Mouse (Mus musculus) cerebellum, adult 11 months (tissue): ENCODE measurements around the gene Srm.

Experiments used
- DNase-seq: peaks from one replicate; pipeline ENCODE4 v3.0.0; 2022

Srm gene

DNA sequence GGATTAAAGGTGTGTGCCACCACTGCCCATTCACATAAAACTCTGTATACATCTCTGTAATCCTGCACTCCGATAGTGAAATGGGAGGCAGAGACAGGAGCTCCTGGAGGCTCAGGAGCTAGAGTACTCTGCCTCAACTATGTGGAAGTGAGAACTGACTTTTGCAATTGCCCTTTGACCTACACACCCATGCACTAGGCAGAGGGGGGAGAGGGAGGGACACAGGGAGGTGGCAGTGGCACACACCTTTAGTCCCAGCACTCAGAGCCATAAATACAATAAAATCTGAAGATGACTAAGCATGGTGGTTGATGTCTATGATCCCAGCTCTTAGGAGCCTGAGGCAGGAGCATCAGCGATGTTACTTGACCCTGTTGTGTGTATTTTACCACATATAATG is 48.2 kb downstream of the Srm start:
- DNase-seq, result no peak

DNA sequence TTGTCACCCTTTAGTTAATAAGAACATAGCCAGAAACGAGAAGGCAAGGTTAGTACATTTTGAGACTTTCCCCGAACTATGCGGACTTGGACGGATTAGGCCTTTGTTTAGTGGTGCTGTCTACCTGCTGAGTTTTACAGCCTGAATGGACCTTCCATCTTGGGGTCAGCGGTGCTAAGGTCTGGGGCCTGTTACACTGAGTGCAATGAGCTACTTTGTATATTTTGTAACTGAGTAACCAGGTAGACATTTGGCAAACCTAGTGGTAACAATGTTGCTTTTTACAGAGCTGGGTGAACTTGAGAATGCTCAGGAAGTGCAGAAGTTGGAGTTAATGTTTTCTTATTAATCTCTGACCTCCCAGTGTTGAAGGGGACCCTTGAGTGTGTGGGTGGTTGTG is 49.8 kb downstream of the Srm start:
- no peak for DNase-seq

DNA sequence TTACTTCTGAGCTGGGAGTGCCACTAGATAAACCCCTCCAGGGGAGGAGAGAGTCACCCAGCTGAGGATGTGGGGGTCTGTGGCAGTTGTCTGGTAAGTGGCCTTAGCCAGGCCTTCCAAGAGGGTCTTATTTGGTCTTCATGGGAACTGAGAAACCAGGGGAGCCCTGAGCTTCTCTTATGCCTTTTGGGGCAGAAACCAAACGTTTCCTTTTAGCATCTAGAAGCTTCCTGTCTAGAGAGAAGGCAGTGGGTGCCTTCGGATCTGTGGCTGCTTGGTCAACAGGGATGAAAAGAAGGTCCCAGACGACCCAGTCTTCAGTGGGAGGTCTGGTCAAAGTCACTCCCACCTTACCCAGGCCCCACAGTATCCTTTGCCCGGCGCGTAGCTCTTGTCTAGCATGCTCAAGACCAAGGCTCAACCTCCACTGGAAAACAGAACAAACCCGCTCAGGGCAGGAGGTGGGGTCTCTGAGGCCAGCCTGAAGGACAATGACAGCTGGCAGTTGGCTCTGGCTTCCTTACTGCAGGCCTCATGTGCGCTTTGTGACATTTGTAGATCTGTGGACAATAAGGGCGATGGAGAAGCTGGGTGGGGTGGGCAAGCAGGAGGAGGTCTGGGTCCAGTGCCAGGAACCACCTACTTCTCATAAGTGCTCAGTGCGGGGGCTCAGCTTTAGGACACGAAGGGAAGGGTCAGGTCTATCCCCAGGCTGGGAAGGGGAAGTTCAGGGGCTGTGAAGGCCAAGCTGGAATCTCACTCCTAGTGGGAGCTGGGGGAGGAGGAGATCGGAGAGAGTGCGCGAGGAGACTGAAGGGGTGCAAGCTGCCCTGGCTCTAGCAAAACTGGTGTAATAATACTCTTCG is 52.2 kb downstream of the Srm start, which contains the start of gene Gm572:
Gene Gm572 (plus strand): TSS at position 27 of the 866 bp plus-strand sequence.
- no peak for DNase-seq

DNA sequence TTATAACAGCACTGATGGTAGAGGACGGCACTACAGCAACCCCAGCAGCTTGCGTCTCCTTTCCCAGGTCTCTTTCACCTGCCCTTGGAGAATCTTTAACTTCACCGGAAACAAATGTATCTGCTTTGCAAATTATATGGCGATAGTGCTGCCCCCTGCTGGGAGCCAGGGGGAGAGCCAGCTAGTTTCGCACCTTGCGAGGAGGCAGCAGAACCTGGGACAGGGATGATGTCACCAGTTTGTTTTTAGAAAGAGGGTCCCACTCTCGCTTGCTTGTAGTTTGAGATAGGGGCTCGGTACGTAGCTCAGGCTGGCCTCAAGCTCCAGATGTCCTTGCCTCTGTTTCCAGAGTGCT is 52.8 kb downstream of the Srm start:
- peak; percentile 59 for DNase-seq
